Mouse (Mus musculus): ENCODE measurements around the gene Cntn1. TPM values are rescaled to one million over a fixed set of nuclear protein-coding genes. Genes with fewer than 3 reads are reported as not detected.

Cntn1 gene
- polyA plus RNA-seq (2015; fragmentation: Nextera tagmentation; extraction: Ambion mirVana): 0.37 and 0.55 TPM in 2 replicates

GRCm38 (mm10) chr15:92050996-92051352 is at the start of gene Cntn1:
Cntn1 (plus strand) TSS chr15:92051165.

Other genes with a start within 250 kb of the Cntn1 start
- not detected in 2 replicates for gene Smgc, start 212.9 kb upstream of the Cntn1 start, polyA plus RNA-seq (2015; fragmentation: Nextera tagmentation; extraction: Ambion mirVana)

Data from skeletal muscle tissue, postnatal 0 days (tissue).